Mouse (Mus musculus): ENCODE results near the gene Mast1. TPM values are rescaled to one million over a fixed set of nuclear protein-coding genes. Genes with fewer than 3 reads are reported as not detected.

Gene Mast1
- polyA plus RNA-seq (2015; fragmentation: Nextera tagmentation; extraction: Ambion mirVana) = 0.04 and 0.08 TPM in 2 replicates

DNA sequence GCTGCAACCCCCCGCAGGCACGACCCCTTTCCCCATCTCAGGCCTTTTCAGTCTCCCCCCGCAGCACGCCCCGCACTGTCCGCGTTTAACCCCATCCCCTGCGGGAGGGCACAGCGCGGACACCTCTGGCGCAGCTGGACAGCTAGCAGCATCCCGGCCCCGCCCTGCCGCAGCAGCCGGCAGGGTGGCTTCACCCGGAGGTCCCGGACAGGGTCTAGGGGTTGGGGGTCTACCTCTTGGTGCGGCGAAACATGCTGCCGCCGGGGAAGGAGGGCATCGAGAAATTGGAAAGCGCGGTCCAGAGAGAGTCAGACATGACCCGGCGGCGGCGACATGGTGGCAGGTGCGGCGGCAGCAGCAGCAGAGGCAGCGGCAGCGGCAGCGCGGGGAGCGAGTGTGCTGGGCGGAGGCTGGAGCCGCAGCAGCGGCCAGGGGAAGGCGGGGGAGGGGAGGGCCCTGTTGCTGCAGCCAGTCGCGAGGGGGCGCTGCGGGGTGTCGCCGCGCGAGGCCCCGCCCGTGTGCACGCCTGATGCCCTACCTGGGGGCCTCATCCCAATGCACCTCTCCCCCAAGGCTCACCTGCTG, at the start of gene Mast1:
Gene Mast1 (minus strand): TSS at position 398 of the 585 bp plus-strand sequence.
- H3K9me3 ChIP-seq (replicated peaks; ENCODE audit: low read length) = no peaks in the 10 kb centered on the region
- no peaks in the 10 kb centered on the region for H3K36me3 ChIP-seq (ENCODE audit: insufficient read depth, low read length)
- under 1% methylated on average over 50 of the region's 50 CpGs for WGBS
- no peak within 1 kb of the TSS for H3K27ac ChIP-seq
- peak; percentile 60 for TF ChIP-seq CTCF (IDR thresholded peaks at IDR 0.05; ENCODE audit: low read depth)
- peaks cover 5% of the 10 kb centered on the region; the same call in 1 of the 2 replicates for H3K4me1 ChIP-seq (replicated peaks; ENCODE audit: insufficient read depth, low read length)
- peaks cover 45% of the 10 kb centered on the region for H3K27me3 ChIP-seq (ENCODE audit: insufficient read depth, low read length)
- H3K4me3 ChIP-seq (replicated peaks; ENCODE audit: low read depth, low read length) = peak within 1 kb of the TSS; percentile 33
- H3K9ac ChIP-seq (ENCODE audit: low read depth, low read length) = no peak within 1 kb of the TSS
- H3K4me2 ChIP-seq (ENCODE audit: low read length) = peak within 1 kb of the TSS; percentile 67
- DNase-seq (ENCODE audit: low spot score) (peak; percentile 69), ATAC-seq (replicated peaks; ENCODE audit: low FRiP score, low read depth) (0 out of 2 replicates have a peak, but pooled peaks have one; percentile 8)

DNA sequence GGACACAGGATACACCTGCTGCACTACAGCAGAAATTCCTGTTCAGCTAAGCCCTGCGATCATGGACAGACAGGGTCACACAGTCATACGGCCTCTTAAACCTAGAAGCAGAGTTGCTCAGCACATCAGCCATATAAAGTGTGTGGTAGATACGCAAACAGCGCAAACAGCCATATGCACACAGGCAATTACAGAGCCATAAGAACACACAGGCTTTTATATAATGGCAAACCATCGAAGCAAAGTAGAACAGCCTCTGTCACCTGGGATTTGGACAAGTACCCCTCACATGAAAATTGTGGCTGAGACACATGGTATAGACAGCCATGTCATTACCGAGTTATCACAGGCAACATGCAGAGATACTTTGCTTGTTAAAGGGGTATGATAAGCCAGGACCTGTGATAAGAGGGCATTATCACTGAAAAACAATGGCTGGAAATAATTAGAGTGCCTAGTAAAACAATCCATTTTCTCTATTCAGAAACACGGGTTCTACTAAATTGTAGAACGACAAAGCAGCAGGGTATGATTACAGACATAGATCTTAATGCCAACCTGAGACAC, 49.3 kb upstream of the Mast1 start:
- WGBS = 38% methylated on average over 8 of the region's 8 CpGs
- peak overlapping the region; percentile 99 for H3K4me2 ChIP-seq (ENCODE audit: low read length)
- no peaks in the 10 kb centered on the region for H3K36me3 ChIP-seq (ENCODE audit: insufficient read depth, low read length)
- H3K4me1 ChIP-seq (replicated peaks; ENCODE audit: insufficient read depth, low read length) = peaks cover 49% of the 10 kb centered on the region
- DNase-seq (ENCODE audit: low spot score) (no peak), ATAC-seq (replicated peaks; ENCODE audit: low FRiP score, low read depth) (no peak)
- no peaks in the 10 kb centered on the region for H3K9me3 ChIP-seq (replicated peaks; ENCODE audit: low read length)
- peak overlapping the region; percentile 91 for H3K27ac ChIP-seq
- TF ChIP-seq CTCF (IDR thresholded peaks at IDR 0.05; ENCODE audit: low read depth) = no peak
- H3K9ac ChIP-seq (ENCODE audit: low read depth, low read length) = peak overlapping the region; percentile 62; the same call in 1 of the 2 replicates
- H3K4me3 ChIP-seq (replicated peaks; ENCODE audit: low read depth, low read length) = peak overlapping the region; percentile 45
- no peaks in the 10 kb centered on the region for H3K27me3 ChIP-seq (ENCODE audit: insufficient read depth, low read length)

DNA sequence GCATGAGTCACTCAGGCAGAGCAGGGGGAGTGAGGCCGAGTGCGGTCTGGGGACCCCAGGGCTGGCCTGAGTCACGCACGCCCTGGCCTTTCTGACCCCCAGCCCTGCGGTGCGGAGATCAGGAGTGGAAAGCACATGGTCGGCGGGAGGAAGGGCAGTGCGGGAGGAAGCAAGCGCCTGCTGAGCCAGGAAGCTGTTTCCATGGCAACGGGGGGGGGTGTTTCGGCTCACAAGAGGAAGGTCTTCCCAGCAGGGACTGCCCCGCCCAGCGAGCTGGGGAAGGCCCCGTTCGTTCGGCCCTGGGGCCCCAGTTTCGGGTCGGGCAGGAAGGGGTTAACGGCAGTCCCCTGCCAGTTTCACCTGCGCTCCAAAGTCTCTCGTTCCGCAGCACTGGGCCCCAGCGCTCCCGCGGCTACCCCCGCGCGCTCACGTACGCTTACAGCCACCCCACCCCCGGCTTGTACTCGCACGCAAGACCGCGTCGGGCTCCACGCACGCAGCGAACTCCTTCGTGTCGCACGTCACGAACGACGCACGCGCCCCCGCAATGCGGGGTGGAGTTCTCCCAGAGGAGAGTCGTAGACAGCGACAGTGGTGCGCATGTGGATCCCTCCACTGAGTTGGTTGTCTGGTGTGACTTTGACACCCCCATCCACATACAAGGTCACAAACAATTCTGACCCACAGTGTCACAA, 48.7 kb upstream of the Mast1 start:
- peak; percentile 85 for DNase-seq (ENCODE audit: low spot score)
- Histone ChIP-seq H3K27me3 (ENCODE audit: insufficient read depth, low read length) (no peaks in the 10 kb centered on the region), H3K4me1 (replicated peaks; ENCODE audit: insufficient read depth, low read length) (peaks cover 49% of the 10 kb centered on the region)

DNA sequence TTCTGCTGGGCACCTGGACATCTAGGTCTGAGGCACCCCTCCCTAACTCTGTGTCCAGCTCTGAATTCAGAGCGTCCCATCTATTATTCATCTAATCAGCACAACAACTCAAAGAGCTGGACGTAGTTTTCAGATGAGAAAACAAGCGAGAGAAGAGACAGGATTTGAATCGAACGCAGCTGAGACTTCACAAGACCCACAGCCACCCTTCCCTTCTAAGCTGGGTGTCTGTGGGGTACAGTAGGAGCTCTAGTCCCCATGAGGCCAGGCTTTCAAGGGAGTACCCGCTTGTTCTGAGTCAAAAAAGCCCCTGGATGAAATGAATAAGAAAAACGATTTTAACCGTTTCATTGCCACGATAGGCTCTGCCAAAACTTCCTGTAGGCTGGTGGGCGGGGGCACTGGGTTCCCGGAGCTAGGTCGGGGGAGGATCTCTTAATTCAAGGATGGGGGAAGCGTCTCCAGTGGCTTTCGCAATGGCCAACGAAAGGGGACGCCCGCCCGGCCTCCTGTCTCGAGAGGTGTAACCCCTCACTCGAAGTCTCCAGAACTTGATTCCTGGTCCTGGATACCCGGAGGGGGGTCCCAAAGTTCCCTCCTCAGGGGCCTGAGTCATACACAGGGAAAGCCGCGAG, 48.0 kb upstream of the Mast1 start:
- Histone ChIP-seq H3K4me3 (replicated peaks; ENCODE audit: low read depth, low read length) (peak overlapping the region; percentile 45), H3K4me1 (replicated peaks; ENCODE audit: insufficient read depth, low read length) (peaks cover 53% of the 10 kb centered on the region), H3K4me2 (ENCODE audit: low read length) (peak overlapping the region; percentile 99), H3K27me3 (ENCODE audit: insufficient read depth, low read length) (no peaks in the 10 kb centered on the region), H3K27ac (peak overlapping the region; percentile 91), H3K9ac (ENCODE audit: low read depth, low read length) (peak overlapping the region; percentile 62), H3K36me3 (ENCODE audit: insufficient read depth, low read length) (no peaks in the 10 kb centered on the region), H3K9me3 (replicated peaks; ENCODE audit: low read length) (no peaks in the 10 kb centered on the region)
- no peak for TF ChIP-seq CTCF (IDR thresholded peaks at IDR 0.05; ENCODE audit: low read depth)
- ATAC-seq (replicated peaks; ENCODE audit: low FRiP score, low read depth) = no peak
- 0% methylated on average over 23 of the region's 23 CpGs for WGBS
- peak; percentile 52 for DNase-seq (ENCODE audit: low spot score)

More for the DNA sequence above, 48.7 kb upstream of the Mast1 start:
- Histone ChIP-seq H3K27ac (peak overlapping the region; percentile 91), H3K4me2 (ENCODE audit: low read length) (peak overlapping the region; percentile 99), H3K36me3 (ENCODE audit: insufficient read depth, low read length) (no peaks in the 10 kb centered on the region), H3K4me3 (replicated peaks; ENCODE audit: low read depth, low read length) (peak overlapping the region; percentile 45), H3K9me3 (replicated peaks; ENCODE audit: low read length) (no peaks in the 10 kb centered on the region), H3K9ac (ENCODE audit: low read depth, low read length) (peak overlapping the region; percentile 62)
- WGBS = under 1% methylated on average over 53 of the region's 53 CpGs
- ATAC-seq (replicated peaks; ENCODE audit: low FRiP score, low read depth) = peak; percentile 23
- no peak for TF ChIP-seq CTCF (IDR thresholded peaks at IDR 0.05; ENCODE audit: low read depth)

DNA sequence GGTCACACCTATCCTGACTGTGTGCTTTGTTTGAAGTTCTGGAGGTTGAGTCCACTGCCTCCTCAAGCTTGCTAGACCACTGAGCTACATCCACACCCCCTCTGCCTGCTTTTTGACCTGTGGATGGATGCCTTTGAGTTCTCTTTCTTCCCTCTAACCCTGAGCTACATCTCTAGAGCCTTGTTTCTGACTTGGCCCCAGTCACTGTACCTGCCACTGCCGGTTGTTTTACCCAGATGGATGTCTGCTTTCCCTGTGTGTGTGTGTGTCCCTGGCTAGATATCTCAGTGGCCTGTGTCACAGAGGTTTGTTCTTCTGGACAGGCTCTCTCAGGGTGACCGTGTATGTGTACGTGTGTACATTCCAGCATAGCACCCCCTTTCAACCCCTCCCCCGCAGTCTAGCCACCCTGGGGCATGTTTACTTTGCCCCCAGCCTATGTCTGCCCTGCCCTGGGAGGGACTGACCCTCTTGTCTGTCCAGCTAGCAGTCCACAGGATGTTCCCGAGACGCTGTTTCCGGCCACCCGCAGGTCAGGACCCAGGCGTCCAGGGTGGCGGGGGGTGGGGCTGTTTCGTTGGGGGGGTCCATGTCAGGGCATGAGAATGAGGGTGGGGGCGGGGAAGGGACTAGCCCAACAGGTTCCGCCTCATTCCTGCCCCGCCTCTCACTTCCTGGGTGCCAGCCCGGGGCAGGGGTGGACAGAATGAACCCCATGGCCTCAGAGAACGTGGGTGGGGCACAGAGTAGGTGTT, 47.3 kb upstream of the Mast1 start:
- ATAC-seq (replicated peaks; ENCODE audit: low FRiP score, low read depth) = no peak; the same call in 1 of the 2 replicates
- TF ChIP-seq CTCF (IDR thresholded peaks at IDR 0.05; ENCODE audit: low read depth) = no peak
- WGBS = 5% methylated on average over 16 of the region's 16 CpGs

More for the DNA sequence above, 47.3 kb upstream of the Mast1 start:
- no peaks in the 10 kb centered on the region for H3K27me3 ChIP-seq (ENCODE audit: insufficient read depth, low read length)
- peak overlapping the region; percentile 99 for H3K4me2 ChIP-seq (ENCODE audit: low read length)
- DNase-seq (ENCODE audit: low spot score) = no peak
- H3K36me3 ChIP-seq (ENCODE audit: insufficient read depth, low read length) = no peaks in the 10 kb centered on the region
- no peaks in the 10 kb centered on the region for H3K9me3 ChIP-seq (replicated peaks; ENCODE audit: low read length)
- H3K4me1 ChIP-seq (replicated peaks; ENCODE audit: insufficient read depth, low read length) = peaks cover 56% of the 10 kb centered on the region
- H3K4me3 ChIP-seq (replicated peaks; ENCODE audit: low read depth, low read length) = 0 out of 2 replicates have a peak overlapping the region, but pooled peaks have one; percentile 45
- peak overlapping the region; percentile 62; the same call in 1 of the 2 replicates for H3K9ac ChIP-seq (ENCODE audit: low read depth, low read length)
- H3K27ac ChIP-seq = peak overlapping the region; percentile 91
